Mouse (Mus musculus): ENCODE results near the gene Arrdc3.

DNA sequence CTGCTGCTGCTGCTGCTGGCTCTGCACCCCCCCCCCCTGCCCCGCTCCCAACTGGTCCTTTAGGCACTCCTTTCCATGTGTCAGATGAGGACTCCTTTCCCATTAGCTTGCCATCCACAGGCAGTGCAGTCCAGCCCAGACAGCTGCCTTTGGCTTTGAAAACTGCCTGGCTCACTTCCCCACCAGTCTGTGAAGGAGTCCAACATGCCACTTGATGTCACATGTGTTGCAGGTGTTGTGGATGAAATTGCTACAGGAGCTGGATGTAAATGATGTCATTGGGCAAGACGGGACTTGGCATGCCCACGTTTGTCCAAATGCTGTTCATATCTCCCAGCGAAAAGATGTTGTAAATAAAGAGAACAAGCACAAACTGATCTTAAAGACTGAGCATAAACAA, 56.0 kb downstream of the Arrdc3 start:
- TF ChIP-seq CTCF (conservative IDR thresholded peaks at IDR 0.05; ENCODE audit: low read length) (no peak), POU5F1 (IDR thresholded peaks at IDR 0.05; ENCODE audit: borderline replicate concordance, low read length) (no peak)
